Mouse (Mus musculus) hindbrain, embryonic 10.5 days (tissue): ENCODE results near the gene Atp2b2. TPM values are rescaled to one million over a fixed set of nuclear protein-coding genes. Genes with fewer than 3 reads are reported as not detected.

ENCODE experiments used
- DNase-seq: peaks from one replicate; pipeline ENCODE4 v3.0.0-alpha.2; 2017; ENCODE audit warnings: low spot score
- H3K27ac ChIP-seq: fragments of 300-500 bp; sonication (generic); 2 replicates; pipeline ENCODE4 v1.5.1; 2016; ENCODE audit warnings: mild to moderate bottlenecking, moderate library complexity
- H3K27me3 ChIP-seq: fragments of 300-500 bp; sonication (generic); 2 replicates; pipeline ENCODE4 v1.6.1; 2016; ENCODE audit warnings: mild to moderate bottlenecking; ENCODE audit not compliant: poor library complexity, insufficient read depth, severe bottlenecking
- H3K36me3 ChIP-seq: fragments of 300-500 bp; sonication (generic); 2 replicates; pipeline ENCODE4 v1.6.1; 2016; ENCODE audit warnings: mild to moderate bottlenecking, moderate library complexity
- H3K4me1 ChIP-seq: fragments of 300-500 bp; sonication (generic); replicated peaks from 2 replicates; pipeline ENCODE4 v1.6.1; 2016; ENCODE audit warnings: mild to moderate bottlenecking
- H3K4me3 ChIP-seq: fragments of 300-500 bp; sonication (generic); 2 replicates; pipeline ENCODE4 v1.5.1; 2016; ENCODE audit warnings: mild to moderate bottlenecking, moderate library complexity
- H3K9me3 ChIP-seq: fragments of 300-500 bp; sonication (generic); 2 replicates; pipeline ENCODE4 v1.6.1; 2016; ENCODE audit warnings: mild to moderate bottlenecking, moderate library complexity
- WGBS: fragments of 180-500 bp; shearing (Covaris S2); methylation state at CpG from one replicate; pipeline ENCODE4 v1.1.7; 2016; 5-methylcytosine and 5-hydroxymethylcytosine counted together
- polyA plus RNA-seq: library from polyadenylated mRNA; unstranded; fragments of >200 nt; fragmentation: Nextera tagmentation; extraction: Ambion mirVana; gene quantifications from 2 replicates; pipeline ENCODE4 v1.2.1, GENCODE M21; 2016

Atp2b2 gene
- polyA plus RNA-seq, 1 experiment from 2014 or later, result 5.8 TPM

- WGBS, result 79% methylated on average over 3 of the region's 3 CpGs
- Histone ChIP-seq H3K27ac (no peak overlapping the region), H3K27me3 (no peaks in the 10 kb centered on the region), H3K4me3 (no peak overlapping the region), H3K36me3 (no peaks in the 10 kb centered on the region), H3K9me3 (no peaks in the 10 kb centered on the region), H3K4me1 (0 out of 2 replicates have a peak, but pooled peaks cover 5% of the 10 kb centered on the region)
- no peak for DNase-seq
Measured at GRCm38 (mm10) chr6:113876585-113876984, 165.8 kb downstream of the Atp2b2 start.

DNA sequence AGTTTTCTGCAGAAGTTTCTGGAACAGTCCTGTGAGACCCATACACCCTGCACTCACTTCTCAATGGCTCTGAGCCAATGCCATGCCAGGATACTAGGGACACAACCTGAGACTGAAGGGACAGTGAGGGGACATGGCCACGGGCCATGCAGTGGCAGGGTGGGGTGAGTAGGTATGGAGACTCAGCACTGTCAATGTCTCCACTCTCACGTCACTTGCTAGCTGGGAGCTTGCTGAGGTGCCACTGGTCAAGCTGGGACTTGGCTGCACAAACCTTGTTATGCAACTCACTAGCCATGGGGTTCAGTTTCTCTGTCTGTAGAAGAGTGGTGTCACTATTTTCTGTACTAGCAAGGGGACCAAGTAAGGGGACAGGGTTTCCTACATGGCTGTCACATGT is 167.2 kb downstream of the Atp2b2 start:
- WGBS, result 77% methylated on average over 2 of the region's 2 CpGs
- H3K9me3 ChIP-seq, result no peaks in the 10 kb centered on the region
- H3K4me1 ChIP-seq, result 0 out of 2 replicates have a peak, but pooled peaks cover 5% of the 10 kb centered on the region
- H3K4me3 ChIP-seq, result no peak overlapping the region
- no peaks in the 10 kb centered on the region for H3K36me3 ChIP-seq
- no peak for DNase-seq
- H3K27me3 ChIP-seq, result no peaks in the 10 kb centered on the region
- no peak overlapping the region for H3K27ac ChIP-seq

- WGBS, result 58% methylated on average over 7 of the region's 7 CpGs
- Histone ChIP-seq H3K27me3 (no peaks in the 10 kb centered on the region), H3K9me3 (no peaks in the 10 kb centered on the region), H3K36me3 (no peaks in the 10 kb centered on the region), H3K27ac (no peak overlapping the region), H3K4me1 (0 out of 2 replicates have a peak, but pooled peaks cover 10% of the 10 kb centered on the region), H3K4me3 (no peak overlapping the region)
- no peak for DNase-seq
Measured at GRCm38 (mm10) chr6:113872654-113873053, 169.8 kb downstream of the Atp2b2 start.

DNA sequence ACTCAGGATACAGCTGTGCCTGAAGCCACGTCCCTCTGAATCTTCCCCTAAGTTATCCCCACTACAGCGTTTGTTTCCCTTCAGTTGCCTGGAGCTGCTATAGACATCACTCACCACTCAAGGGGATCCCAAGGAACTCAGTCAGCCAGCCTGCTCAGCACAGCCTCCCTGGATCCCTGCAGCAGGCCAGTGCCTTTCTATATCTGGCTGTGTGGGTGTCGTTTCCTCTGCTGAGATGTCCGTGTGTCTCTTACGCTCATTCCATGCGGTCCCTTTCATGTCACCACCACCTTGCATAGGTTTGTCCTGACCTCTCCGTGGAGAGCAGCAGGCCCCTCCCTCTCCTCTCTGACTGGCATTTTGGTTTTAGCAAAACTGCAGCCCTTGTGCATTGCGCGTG is 171.6 kb downstream of the Atp2b2 start:
- Histone ChIP-seq H3K4me1 (0 out of 2 replicates have a peak, but pooled peaks cover 13% of the 10 kb centered on the region), H3K9me3 (no peaks in the 10 kb centered on the region), H3K36me3 (no peaks in the 10 kb centered on the region), H3K4me3 (no peak overlapping the region), H3K27me3 (no peaks in the 10 kb centered on the region), H3K27ac (no peak overlapping the region)
- WGBS, result 78% methylated on average over 9 of the region's 9 CpGs
- DNase-seq, result no peak

- Histone ChIP-seq H3K9me3 (no peaks in the 10 kb centered on the region), H3K4me3 (no peak overlapping the region), H3K27ac (no peak overlapping the region), H3K4me1 (peaks cover 20% of the 10 kb centered on the region; the same call in 1 of the 2 replicates), H3K36me3 (no peaks in the 10 kb centered on the region), H3K27me3 (no peaks in the 10 kb centered on the region)
- no peak for DNase-seq
- 74% methylated on average over 6 of the region's 6 CpGs for WGBS
Measured at GRCm38 (mm10) chr6:113868552-113868951, 173.9 kb downstream of the Atp2b2 start.

GRCm38 (mm10) chr6:113865699-113866098 is 176.7 kb downstream of the Atp2b2 start:
- no peak for DNase-seq
- WGBS, result 84% methylated on average over 7 of the region's 7 CpGs
- Histone ChIP-seq H3K4me3 (no peak overlapping the region), H3K4me1 (peaks cover 26% of the 10 kb centered on the region), H3K36me3 (no peaks in the 10 kb centered on the region), H3K9me3 (no peaks in the 10 kb centered on the region), H3K27me3 (no peaks in the 10 kb centered on the region), H3K27ac (no peak overlapping the region)

DNA sequence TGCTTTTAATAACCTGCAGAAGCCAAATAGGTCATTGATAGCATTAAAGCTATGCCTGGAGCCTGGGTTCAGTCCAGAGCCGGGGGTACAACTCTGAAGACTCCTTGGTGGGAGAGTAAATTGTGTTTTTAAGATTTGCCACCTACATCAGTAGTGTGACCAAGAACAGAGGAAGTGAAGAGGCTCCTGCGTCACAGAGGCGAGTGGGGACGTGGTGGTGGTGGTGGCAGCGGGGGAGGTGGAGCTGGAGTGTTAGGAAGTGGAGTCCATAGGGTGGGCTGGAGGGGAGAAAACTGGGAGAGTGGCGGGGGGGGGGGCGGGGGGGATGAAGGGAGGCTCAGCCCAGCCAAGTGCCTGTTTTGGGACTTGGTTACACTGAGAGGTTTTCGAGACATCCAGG is 177.6 kb downstream of the Atp2b2 start:
- WGBS, result 81% methylated on average over 6 of the region's 8 CpGs
- H3K27me3 ChIP-seq, result no peaks in the 10 kb centered on the region

DNA sequence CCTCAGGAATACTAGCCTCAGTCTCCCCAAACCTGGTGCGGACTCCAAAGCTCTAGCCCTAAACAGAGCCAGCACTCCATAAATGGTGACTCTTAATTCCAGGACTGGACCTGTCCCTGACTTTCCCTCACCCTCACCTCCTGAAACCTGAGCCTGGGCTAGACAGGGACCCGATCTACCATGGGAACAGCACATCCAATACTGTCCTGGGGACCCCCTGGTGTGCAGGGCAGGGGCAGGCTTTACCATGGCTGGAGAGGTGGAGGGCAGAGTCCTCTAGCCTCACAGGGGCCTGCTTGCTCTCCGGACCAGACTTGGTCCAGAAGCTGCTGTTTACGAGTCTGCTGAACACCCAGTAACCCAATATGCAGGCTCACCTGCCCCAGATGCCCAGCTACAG is 179.5 kb downstream of the Atp2b2 start:
- WGBS, result 83% methylated on average over 4 of the region's 4 CpGs
- H3K36me3 ChIP-seq, result no peaks in the 10 kb centered on the region
- H3K27me3 ChIP-seq, result no peaks in the 10 kb centered on the region
- peaks cover 29% of the 10 kb centered on the region for H3K4me1 ChIP-seq
- no peak for DNase-seq
- no peak overlapping the region for H3K4me3 ChIP-seq
- H3K9me3 ChIP-seq, result no peaks in the 10 kb centered on the region
- H3K27ac ChIP-seq, result 0 out of 2 replicates have a peak overlapping the region, but pooled peaks have one; percentile 35

More for the DNA sequence above, 177.6 kb downstream of the Atp2b2 start:
- no peak for DNase-seq
- Histone ChIP-seq H3K36me3 (no peaks in the 10 kb centered on the region), H3K4me1 (peaks cover 31% of the 10 kb centered on the region), H3K27ac (no peak overlapping the region), H3K4me3 (no peak overlapping the region), H3K9me3 (no peaks in the 10 kb centered on the region)

DNA sequence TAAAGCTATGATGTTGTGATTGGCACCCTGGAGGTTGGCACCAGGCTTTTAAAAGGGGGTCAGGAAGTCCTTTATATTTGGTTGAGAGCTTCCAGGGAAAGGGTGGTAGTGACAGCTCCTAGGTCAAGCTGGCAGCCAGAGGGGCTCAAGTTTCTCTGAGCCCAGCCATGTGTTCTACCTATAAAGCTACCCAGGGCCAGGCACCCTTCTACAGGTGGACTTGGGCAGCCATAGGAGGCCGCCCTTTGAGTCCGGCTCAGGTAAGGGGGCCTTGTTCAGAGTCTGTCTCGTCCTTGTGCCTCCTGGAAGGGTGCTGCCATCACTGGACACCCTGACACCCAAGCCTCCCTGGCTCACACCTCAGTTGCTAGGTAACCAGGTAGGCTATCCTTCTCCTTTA is 180.5 kb downstream of the Atp2b2 start:
- Histone ChIP-seq H3K27me3 (no peaks in the 10 kb centered on the region), H3K9me3 (no peaks in the 10 kb centered on the region), H3K36me3 (no peaks in the 10 kb centered on the region), H3K27ac (no peak overlapping the region), H3K4me3 (no peak overlapping the region), H3K4me1 (peaks cover 36% of the 10 kb centered on the region)
- DNase-seq, result no peak
- WGBS, result 80% methylated on average over 3 of the region's 3 CpGs

DNA sequence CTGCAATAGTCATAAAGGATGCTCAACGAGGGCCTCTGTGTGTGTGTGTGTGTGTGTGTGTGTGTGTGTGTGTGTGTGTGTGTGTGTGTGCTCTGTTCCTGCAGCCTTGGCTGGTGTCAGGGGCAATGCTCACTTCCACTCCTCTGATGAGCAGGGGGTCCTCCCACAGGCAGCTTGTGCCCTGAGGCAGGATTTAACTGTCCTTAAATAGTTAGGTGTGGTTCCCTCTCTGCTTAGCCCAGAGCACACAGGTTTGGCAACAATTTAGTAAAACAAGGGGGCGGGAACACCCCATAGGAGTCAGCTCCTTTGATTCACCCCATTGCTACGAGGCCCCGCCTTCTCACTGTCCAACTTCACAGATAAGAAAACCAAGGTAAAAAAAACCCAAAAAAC is 181.0 kb downstream of the Atp2b2 start:
- 83% methylated on average over 4 of the region's 4 CpGs for WGBS

DNA sequence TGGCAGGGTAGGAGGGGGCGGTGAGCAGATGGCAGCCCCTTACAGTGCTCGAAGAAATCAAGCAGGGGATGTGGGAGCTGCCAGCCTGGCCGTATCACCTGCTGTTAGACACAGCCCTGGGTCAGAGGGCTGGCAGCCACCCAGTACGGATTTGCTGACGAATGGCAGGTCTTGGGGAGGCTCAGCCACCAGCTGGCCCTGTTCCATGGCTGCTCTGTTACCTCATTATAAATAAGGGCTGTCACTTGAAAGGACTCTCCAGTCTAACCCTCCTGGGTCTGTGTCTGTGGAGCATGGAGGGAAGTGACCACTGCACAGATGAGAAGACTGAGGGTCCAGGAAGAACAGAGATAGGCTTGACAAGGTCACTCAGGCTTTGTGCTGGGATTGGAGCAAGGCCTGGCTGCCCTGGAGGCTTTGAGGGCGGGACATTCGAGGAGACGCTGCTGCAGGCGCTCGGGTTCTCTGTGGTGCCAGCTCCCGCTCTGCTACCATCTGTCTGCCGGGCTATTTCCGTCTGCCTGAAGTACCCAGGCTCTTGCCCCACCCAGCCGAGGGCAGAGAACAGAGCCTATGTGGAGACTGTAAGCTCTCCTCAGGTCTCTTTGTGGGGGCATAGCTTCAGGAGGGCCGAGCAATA is 181.6 kb downstream of the Atp2b2 start:
- no peaks in the 10 kb centered on the region for H3K27me3 ChIP-seq
- no peaks in the 10 kb centered on the region for H3K9me3 ChIP-seq
- H3K36me3 ChIP-seq, result no peaks in the 10 kb centered on the region
- peak overlapping the region; percentile 45 for H3K27ac ChIP-seq
- no peak for DNase-seq
- WGBS, result 70% methylated on average over 15 of the region's 15 CpGs
- peaks cover 45% of the 10 kb centered on the region for H3K4me1 ChIP-seq
- H3K4me3 ChIP-seq, result no peak overlapping the region

More for the DNA sequence above, 181.0 kb downstream of the Atp2b2 start:
- peaks cover 41% of the 10 kb centered on the region for H3K4me1 ChIP-seq
- no peaks in the 10 kb centered on the region for H3K36me3 ChIP-seq
- H3K9me3 ChIP-seq, result no peaks in the 10 kb centered on the region
- peak overlapping the region; percentile 45; the same call in 1 of the 2 replicates for H3K27ac ChIP-seq
- DNase-seq, result no peak
- H3K27me3 ChIP-seq, result no peaks in the 10 kb centered on the region
- H3K4me3 ChIP-seq, result no peak overlapping the region

DNA sequence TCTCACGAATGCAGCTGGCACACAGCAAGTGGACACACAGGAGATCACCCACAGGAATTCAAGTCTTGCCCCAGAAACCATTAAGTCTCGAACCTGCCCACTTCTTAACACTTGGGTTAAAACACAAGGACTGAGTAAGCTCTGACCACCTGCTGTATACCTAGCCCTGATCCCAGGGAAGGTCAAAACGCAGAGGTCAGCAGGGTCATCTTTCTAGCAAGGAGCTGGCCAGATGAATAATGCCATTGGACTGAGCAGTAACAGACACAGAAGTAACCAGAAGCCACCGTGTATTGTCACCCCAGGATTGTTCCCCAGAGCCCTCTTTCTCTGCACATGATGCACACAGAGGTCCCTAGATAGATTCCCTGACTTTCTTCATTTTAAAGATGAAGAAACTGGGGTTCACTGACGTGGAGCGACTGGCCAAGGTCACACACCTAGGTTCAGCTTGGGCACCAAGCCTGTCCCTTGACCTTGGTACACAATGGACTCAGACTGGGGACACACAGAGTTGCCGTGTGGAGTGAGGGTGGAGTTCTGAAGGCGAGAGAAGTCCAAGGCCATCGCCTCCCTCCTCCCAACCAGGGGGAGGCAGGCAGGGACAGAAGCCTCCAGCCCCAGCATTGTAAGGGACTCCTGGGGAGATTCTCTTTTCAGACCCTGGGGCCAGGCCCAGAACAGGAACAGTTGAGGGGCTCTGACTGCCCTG is 182.2 kb downstream of the Atp2b2 start:
- Histone ChIP-seq H3K4me1 (peaks cover 45% of the 10 kb centered on the region), H3K9me3 (no peaks in the 10 kb centered on the region), H3K27ac (peak overlapping the region; percentile 45), H3K4me3 (no peak overlapping the region), H3K27me3 (no peaks in the 10 kb centered on the region), H3K36me3 (no peaks in the 10 kb centered on the region)
- 67% methylated on average over 9 of the region's 9 CpGs for WGBS
- DNase-seq, result no peak

DNA sequence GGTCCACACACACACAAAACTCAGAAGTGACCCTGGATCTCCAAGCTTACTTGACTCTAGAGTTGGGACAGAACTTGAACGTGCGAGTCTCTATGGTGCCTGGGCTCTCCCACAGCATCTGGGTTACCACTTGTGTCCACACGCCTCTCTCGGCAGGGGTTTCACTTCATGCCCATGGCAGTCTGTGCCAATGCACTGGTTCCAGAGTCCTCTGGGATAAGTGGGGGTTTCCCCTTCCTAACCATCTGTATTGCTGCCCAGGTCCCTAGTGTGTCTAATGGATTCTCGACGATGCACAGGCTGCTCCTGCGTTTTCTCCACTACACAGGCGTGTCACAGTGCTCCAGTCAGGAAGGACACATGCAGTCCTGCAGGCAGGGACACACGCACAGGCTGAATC is 184.1 kb downstream of the Atp2b2 start:
- no peaks in the 10 kb centered on the region for H3K9me3 ChIP-seq
- peaks cover 39% of the 10 kb centered on the region for H3K4me1 ChIP-seq
- WGBS, result 84% methylated on average over 9 of the region's 9 CpGs
- H3K4me3 ChIP-seq, result no peak overlapping the region
- H3K27ac ChIP-seq, result 0 out of 2 replicates have a peak overlapping the region, but pooled peaks have one; percentile 17
- H3K36me3 ChIP-seq, result no peaks in the 10 kb centered on the region
- no peak for DNase-seq
- H3K27me3 ChIP-seq, result no peaks in the 10 kb centered on the region
